Mouse (Mus musculus): ENCODE measurements around the gene Tjp2.

- TF ChIP-seq CTCF (IDR thresholded peaks at IDR 0.05; ENCODE audit: low read depth, low read length) (no peak), POLR2A (IDR thresholded peaks at IDR 0.05; ENCODE audit: extremely low read depth, insufficient read depth, low read length) (no peak)
These were observed 33.5 kb upstream of the Tjp2 start for GRCm38 (mm10) chr19:24258368-24258767.

Data from liver, adult 2 months (tissue).